10 mouse cellular contexts compared by ENCODE assay signal in genomic region chr7:112212921-112213721, GRCm38 (mm10). TPM values are rescaled to one million over a fixed set of nuclear protein-coding genes. Genes with fewer than 3 reads are reported as not detected.
DNase-seq lines count a peak whose midpoint lies in the region; ATAC-seq and TF ChIP-seq lines count a peak whose summit lies in the region.
"Had no signal": no experiment of that assay in that cellular context is flagged by ENCODE, and none has a peak within 500 bp of the region (broad histone marks: within the 10 kb centered on the region; RNA-seq: fewer than 3 reads in every experiment).

No protein-coding gene starts in this region.

- DNase-seq in liver, embryonic 13.5 days: no peak
- DNase-seq in liver: no peak
- DNase-seq in kidney, postnatal 4 days: peak; percentile 27 to 61
- no peak for DNase-seq in gastrocnemius, postnatal 4 days (ENCODE audit: low spot score in 2 of 2)

- WGBS in liver, embryonic 13.5 days (ENCODE audit: insufficient replicate concordance): 46% methylated on average over 8 of the region's 8 CpGs
- WGBS in heart, embryonic 15.5 days: 48% methylated on average over 8 of the region's 8 CpGs
- 38% methylated on average over 8 of the region's 8 CpGs for WGBS in midbrain, embryonic 13.5 days

- H3K9ac ChIP-seq in liver, embryonic 13.5 days: no peak overlapping the region
- no peak overlapping the region for H3K9ac ChIP-seq in heart, embryonic 15.5 days
- H3K9ac ChIP-seq in midbrain, embryonic 13.5 days (replicated peaks): no peak overlapping the region
- H3K9ac ChIP-seq: embryonic facial prominence, embryonic 12.5 days; neural tube, embryonic 12.5 days had no signal

- peaks cover 19% of the 10 kb centered on the region for H3K4me1 ChIP-seq in liver, embryonic 13.5 days (replicated peaks)
- H3K4me1 ChIP-seq in bone marrow macrophage, adult 2 months (ENCODE audit: control insufficient read depth, insufficient read depth, low read length): peaks cover 11% of the 10 kb centered on the region
- H3K4me1 ChIP-seq in heart, embryonic 15.5 days (replicated peaks): peaks cover 47% of the 10 kb centered on the region
- peaks cover 13% of the 10 kb centered on the region for H3K4me1 ChIP-seq in midbrain, embryonic 13.5 days (replicated peaks)

- H3K27me3 ChIP-seq in liver, embryonic 13.5 days: no peaks in the 10 kb centered on the region
- H3K27me3 ChIP-seq in heart, embryonic 15.5 days: no peaks in the 10 kb centered on the region
- H3K27me3 ChIP-seq in midbrain, embryonic 13.5 days: 0 out of 2 replicates have a peak, but pooled peaks cover 3% of the 10 kb centered on the region
- H3K27me3 ChIP-seq: embryonic facial prominence, embryonic 12.5 days; neural tube, embryonic 12.5 days had no signal

- no peaks in the 10 kb centered on the region for H3K9me3 ChIP-seq in liver, embryonic 13.5 days (replicated peaks)
- H3K9me3 ChIP-seq in heart, embryonic 15.5 days (replicated peaks): no peaks in the 10 kb centered on the region
- H3K9me3 ChIP-seq in midbrain, embryonic 13.5 days: no peaks in the 10 kb centered on the region
- H3K9me3 ChIP-seq: embryonic facial prominence, embryonic 12.5 days; neural tube, embryonic 12.5 days had no signal

- no peak overlapping the region for H3K27ac ChIP-seq in liver, embryonic 13.5 days
- peak overlapping the region; percentile 6; the same call in 1 of the 2 replicates for H3K27ac ChIP-seq in bone marrow macrophage, adult 2 months (ENCODE audit: insufficient read depth, low read depth, low read length)
- peak overlapping the region; percentile 49 for H3K27ac ChIP-seq in heart, embryonic 15.5 days
- peak overlapping the region; percentile 20; the same call in 1 of the 2 replicates for H3K27ac ChIP-seq in midbrain, embryonic 13.5 days
- H3K27ac ChIP-seq: embryonic facial prominence, embryonic 12.5 days; neural tube, embryonic 12.5 days had no signal

- TF ChIP-seq POLR2A in bone marrow macrophage, adult 2 months (IDR thresholded peaks at IDR 0.05; ENCODE audit: borderline replicate concordance, low read depth, low read length): no peak

- 0 out of 2 replicates have a peak, but pooled peaks have one; percentile 48 for ATAC-seq in liver, embryonic 13.5 days (ENCODE audit: low read depth)
- ATAC-seq in heart, embryonic 15.5 days (replicated peaks; ENCODE audit: insufficient number of reproducible peaks, insufficient read depth, low FRiP score, low read depth): peak; percentile 77; the same call in 1 of the 2 replicates
- peak; percentile 89 for ATAC-seq in midbrain, embryonic 13.5 days
- no peak for ATAC-seq in erythroblast, adult 5-6 weeks (replicated peaks; ENCODE audit: low FRiP score, poor library complexity, severe bottlenecking)

- H3K36me3 ChIP-seq in liver, embryonic 13.5 days: no peaks in the 10 kb centered on the region
- H3K36me3 ChIP-seq in heart, embryonic 15.5 days: no peaks in the 10 kb centered on the region
- no peaks in the 10 kb centered on the region for H3K36me3 ChIP-seq in midbrain, embryonic 13.5 days
- H3K36me3 ChIP-seq: embryonic facial prominence, embryonic 12.5 days; neural tube, embryonic 12.5 days had no signal

- no peak overlapping the region for H3K4me2 ChIP-seq in liver, embryonic 13.5 days
- no peak overlapping the region for H3K4me2 ChIP-seq in heart, embryonic 15.5 days
- no peak overlapping the region for H3K4me2 ChIP-seq in midbrain, embryonic 13.5 days (replicated peaks)
- H3K4me2 ChIP-seq: embryonic facial prominence, embryonic 12.5 days; neural tube, embryonic 12.5 days had no signal

- H3K4me3 ChIP-seq in liver, embryonic 13.5 days (replicated peaks): no peak overlapping the region
- no peak overlapping the region for H3K4me3 ChIP-seq in bone marrow macrophage, adult 2 months (ENCODE audit: insufficient read depth, low read length)
- H3K4me3 ChIP-seq in heart, embryonic 15.5 days: no peak overlapping the region
- no peak overlapping the region for H3K4me3 ChIP-seq in midbrain, embryonic 13.5 days (replicated peaks)
- H3K4me3 ChIP-seq: embryonic facial prominence, embryonic 12.5 days; neural tube, embryonic 12.5 days had no signal

- no peak for TF ChIP-seq CTCF in bone marrow macrophage, adult 2 months (IDR thresholded peaks at IDR 0.05; ENCODE audit: low read depth, low read length)

RNA-seq across cellular contexts. Expression of gene Mical2, which starts 12.5 kb away (rescaled TPM):
- 1.5 and 1.8 TPM in 2 replicates for polyA plus RNA-seq in liver, embryonic 13.5 days (2015; fragmentation: Nextera tagmentation; extraction: Ambion mirVana)
- 8.5 and 12.5 TPM in 2 replicates for polyA plus RNA-seq in bone marrow macrophage, adult 2 months (2012; ENCODE audit: insufficient read depth, insufficient read length, missing spikeins)
- polyA plus RNA-seq in heart, embryonic 15.5 days (2015; fragmentation: Nextera tagmentation; extraction: Ambion mirVana): 132 and 134 TPM in 2 replicates
- 1.5 TPM in 2 replicates for polyA plus RNA-seq in midbrain, embryonic 13.5 days (2015; fragmentation: Nextera tagmentation; extraction: Ambion mirVana)
- total RNA-seq in erythroblast, adult 5-6 weeks (2015; ENCODE audit: low replicate concordance): 0.63 TPM in 1 of 2 replicates, not detected in the other
- 0.34 and 1.5 TPM in 2 replicates for total RNA-seq in erythroblast, adult 5-6 weeks (2017; ENCODE audit: low replicate concordance)
- 10 to 100 TPM; 18.5 to 20.7 TPM for total RNA-seq in gastrocnemius, postnatal 4 days (2021)

RNA-seq across cellular contexts. Expression of gene Dkk3, which starts 54.3 kb away (rescaled TPM):
- 5.8 and 6.4 TPM in 2 replicates for polyA plus RNA-seq in liver, embryonic 13.5 days (2015; fragmentation: Nextera tagmentation; extraction: Ambion mirVana)
- 1.3 and 2.1 TPM in 2 replicates for polyA plus RNA-seq in bone marrow macrophage, adult 2 months (2012; ENCODE audit: insufficient read depth, insufficient read length, missing spikeins)
- polyA plus RNA-seq in heart, embryonic 15.5 days (2015; fragmentation: Nextera tagmentation; extraction: Ambion mirVana): 75.1 and 88.2 TPM in 2 replicates
- 18.9 and 19.8 TPM in 2 replicates for polyA plus RNA-seq in midbrain, embryonic 13.5 days (2015; fragmentation: Nextera tagmentation; extraction: Ambion mirVana)
- not detected in 2 replicates for total RNA-seq in erythroblast, adult 5-6 weeks (2015; ENCODE audit: low replicate concordance)
- total RNA-seq in erythroblast, adult 5-6 weeks (2017; ENCODE audit: low replicate concordance): not detected in 2 replicates
- 10 to 100 TPM; 15.8 to 20.6 TPM for total RNA-seq in gastrocnemius, postnatal 4 days (2021)

Comparison
In these comparisons a context has a peak if more than half of its experiments do, and no peak if none do; other contexts are left out.
1. DNase-seq: peak in kidney, postnatal 4 days (2 of 2); none in liver, embryonic 13.5 days (single experiment), liver (single experiment) and gastrocnemius, postnatal 4 days (0 of 2).